Mouse (Mus musculus): ENCODE data around the gene Mthfd1. TPM values are rescaled to one million over a fixed set of nuclear protein-coding genes. Genes with fewer than 3 reads are reported as not detected.
A peak's percentile ranks its signal among the peaks of the same experiment; 100 is the strongest.

Mthfd1 gene
- total RNA-seq, 2 experiments from 2014 or later: 25.6 to 27.9 TPM

DNA sequence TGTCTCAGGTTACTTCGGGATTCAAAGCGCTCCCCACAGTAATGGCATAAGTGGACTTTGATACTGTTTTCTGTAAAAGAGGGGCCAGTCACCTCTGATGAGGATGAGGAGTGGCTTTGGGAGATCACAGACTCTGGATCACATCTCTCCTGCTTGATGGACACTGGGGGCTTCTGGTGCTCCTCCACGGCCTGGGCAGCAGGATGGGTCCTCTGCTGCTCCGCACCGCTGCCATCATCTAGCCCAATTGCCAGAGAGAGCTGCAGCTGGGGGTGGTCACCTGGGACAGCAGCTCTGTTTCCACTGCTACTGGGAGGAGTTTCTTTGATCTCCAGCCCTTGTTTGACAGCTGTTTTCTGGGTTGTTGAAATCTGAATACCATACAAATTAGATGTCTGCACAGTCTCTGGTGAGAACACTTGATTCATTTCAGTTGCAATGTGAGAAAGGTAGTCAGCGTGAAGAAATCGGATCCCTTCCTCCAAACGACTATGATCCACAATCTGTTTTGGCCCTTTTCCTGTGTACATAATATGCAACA lies 94.7 kb downstream of the Mthfd1 start:
- DNase-seq: no peak

GRCm38 (mm10) chr12:76360868-76361267 lies 105.8 kb downstream of the Mthfd1 start:
- no peak for DNase-seq

DNA sequence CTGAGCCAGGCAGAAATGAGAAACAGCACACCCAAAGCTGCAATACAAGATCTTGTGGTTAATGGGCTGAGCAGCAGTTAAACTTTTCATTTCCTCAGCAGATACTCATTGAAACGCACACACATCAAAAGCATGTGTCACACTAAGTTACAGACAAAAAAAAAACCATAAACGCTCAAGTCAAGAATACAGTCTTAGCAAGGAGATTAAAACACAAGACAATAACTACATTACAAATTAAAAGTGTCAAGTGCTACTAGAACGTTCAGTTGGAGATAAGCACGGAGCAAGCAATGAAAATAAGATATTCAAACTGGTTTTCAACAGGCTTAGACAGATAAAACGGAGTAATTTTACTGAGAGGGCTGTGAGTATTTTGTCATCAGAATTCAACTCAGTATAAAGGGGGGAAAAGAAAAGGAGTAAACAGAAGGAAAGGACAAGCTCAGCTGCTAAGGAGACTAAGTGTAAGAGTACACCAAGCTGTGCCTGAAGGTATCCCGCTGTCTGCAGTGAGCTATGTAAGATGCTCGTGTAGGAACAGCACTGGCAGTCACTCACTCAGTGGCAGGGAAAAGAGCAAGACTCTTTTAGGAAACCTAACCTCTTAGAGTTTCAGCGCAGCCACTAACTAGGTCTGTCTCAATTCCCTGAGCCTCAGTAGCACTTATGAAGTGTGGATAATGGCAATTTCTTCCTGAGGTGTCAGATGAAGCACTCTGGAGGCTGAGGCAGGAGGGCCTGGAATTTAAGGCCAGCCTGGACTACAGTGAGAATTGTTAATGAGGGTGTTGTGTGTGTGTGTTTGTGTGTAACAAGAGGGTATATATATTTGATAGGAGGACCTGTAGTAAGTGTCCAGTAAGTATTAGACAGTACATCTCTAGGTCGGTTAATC lies 106.6 kb downstream of the Mthfd1 start:
- no peak for DNase-seq

GRCm38 (mm10) chr12:76362303-76362676 lies 107.2 kb downstream of the Mthfd1 start:
- DNase-seq: no peak

DNA sequence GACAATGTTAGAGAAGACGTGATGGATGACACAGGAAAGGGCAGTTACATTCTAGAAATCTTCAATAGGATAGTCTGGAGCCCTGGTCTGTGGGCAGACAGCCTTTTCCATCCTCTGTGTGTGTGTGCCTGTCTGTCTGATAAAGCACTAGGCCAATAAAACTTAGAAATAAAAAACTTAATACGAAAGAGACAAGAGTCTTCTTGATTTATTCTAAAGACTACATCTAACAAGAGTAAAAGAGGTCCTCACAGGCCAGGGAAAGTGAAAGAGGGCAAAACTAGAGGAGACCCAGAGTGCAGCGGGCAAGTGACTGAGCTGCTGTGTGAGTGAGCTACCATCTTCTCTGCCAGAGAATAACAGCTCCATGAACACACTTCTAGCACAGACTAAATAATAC lies 111.2 kb downstream of the Mthfd1 start:
- no peak for DNase-seq

DNA sequence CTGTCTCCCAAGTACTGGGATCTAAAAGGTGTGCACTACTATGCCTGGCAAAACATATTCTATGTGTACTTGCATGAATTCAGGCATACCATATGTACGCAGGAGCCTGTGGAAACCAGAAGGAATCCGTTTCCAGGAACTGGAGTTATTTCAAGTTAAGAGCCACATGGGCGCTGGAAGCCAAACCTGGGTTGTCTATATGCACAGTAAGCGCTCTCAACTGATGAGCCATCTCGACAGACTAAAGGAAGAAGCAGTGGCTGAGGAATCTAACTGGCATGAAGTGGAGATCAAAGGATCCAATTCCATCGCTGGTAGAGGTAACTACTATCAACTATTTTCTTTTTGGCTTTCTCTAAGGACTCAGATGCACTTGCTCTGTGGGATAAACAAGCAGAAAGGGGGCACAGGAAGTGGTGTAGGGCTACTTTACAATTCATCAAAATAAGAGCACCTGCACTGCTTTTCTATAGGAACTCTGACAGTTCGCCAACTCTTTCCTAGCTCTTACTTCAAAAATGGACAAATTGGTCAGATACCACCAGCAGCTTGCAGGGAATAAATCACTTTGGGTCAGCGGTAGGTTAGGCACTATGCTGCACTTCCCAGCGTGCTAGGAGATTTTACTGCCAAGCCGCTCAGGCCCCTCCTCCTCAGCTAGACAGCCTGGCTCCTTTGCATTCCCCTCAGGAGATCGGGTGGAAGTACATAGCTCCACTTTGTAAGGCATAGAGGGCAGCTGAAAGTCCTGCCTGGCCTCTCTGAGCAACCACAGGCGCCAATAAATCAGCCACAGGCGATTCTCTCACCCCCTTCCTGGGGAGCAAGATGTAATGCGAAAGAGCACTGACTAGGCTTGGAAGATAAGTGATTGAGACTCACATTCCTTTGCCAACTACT lies 112.2 kb downstream of the Mthfd1 start:
- DNase-seq: peak; percentile 43 to 48

- DNase-seq: peak in 1 of 2 experiments; percentile 30
These were observed 113.2 kb downstream of the Mthfd1 start for GRCm38 (mm10) chr12:76368201-76368789.

DNA sequence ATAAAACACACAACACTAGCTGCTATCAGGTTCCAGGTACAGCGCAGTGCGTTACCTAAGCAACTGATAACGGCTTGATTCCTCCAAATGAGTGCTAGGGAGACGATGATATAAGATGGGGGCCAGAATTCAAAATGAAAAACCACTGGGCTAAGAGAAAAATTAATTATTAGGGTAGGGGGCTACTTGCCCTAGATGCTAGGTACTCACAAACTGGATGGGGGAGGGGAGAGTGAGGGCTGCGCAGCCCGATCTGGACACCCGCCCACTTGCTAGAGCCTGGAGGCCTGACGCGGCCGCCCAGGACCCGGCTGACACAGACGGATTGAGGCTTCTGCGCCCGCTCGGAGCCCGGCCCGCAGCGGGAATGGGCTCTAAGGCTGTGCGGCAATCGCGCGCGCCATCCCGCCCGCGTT lies 113.7 kb downstream of the Mthfd1 start:
- DNase-seq: no peak

Other genes with a start within 250 kb of the Mthfd1 start
- gene Esr2, start 78.0 kb upstream of the Mthfd1 start, total RNA-seq (2021): not detected
- not detected for gene Tex21, start 8.6 kb upstream of the Mthfd1 start, total RNA-seq (2021)
- under 1 TPM; 0.46 to 0.52 TPM for gene Akap5, start 69.6 kb downstream of the Mthfd1 start, total RNA-seq (2021)
- gene Zbtb25, start 114.3 kb downstream of the Mthfd1 start, total RNA-seq (2021): 1 to 10 TPM; 5.2 to 5.8 TPM
- 1 to 10 TPM; 2.9 to 3.0 TPM for gene Zbtb1, start 115.0 kb downstream of the Mthfd1 start, total RNA-seq (2021)
- 1 to 10 TPM; 5.4 to 6.2 TPM for gene Hspa2, start 148.9 kb downstream of the Mthfd1 start, total RNA-seq (2021)
- gene Ppp1r36, start 162.2 kb downstream of the Mthfd1 start, total RNA-seq (2021): under 1 TPM in 1 of 2 experiments, not detected in 1; 0.18 TPM